Mouse (Mus musculus) right cerebral cortex, postnatal 10 days (tissue): ENCODE data around the gene Prpf4.

Experiments used
- DNase-seq, 2 experiments: peaks; one replicate each; pipeline ENCODE4 v3.0.0; 2021; ENCODE audit warnings: low spot score in 2 of 2

Prpf4 gene

DNA sequence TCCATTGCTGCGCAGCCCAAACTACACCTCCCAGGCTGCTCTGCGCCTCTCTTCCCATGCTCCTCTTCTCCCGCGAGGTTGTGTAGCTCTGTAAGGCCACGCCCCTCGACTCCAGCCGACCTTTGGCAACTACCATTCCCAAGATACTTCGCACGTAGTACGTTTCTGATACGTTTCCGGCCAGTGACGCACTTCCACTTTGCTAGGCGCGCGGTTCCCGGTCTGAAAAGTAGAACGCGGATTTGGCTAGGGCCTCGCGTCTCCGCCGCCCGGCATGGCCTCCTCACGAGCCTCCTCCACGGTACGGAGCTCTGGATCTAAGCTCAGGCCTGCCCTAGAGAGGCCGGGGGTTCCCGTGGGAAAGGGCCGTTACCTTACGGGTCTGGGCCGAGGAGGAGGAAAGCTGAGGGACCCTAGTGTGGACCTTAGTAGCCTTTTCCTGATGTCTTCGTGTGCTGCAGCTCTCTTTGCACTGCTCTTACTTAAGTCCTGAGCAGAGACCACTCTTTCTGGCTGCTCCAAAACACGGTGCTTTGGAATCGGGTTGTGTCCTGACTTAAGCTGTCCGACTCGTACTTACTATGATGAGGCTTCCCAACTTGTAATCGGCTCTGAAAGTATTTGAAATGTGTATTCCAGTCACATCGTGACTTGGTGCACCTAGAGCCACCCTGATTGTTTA lies at the start of gene Prpf4, which contains the start of gene Cdc26:
TSS of gene Prpf4 (plus strand) at position 197 of the 682 bp plus-strand sequence.
TSS of gene Cdc26 (minus strand) at position 42 of the 682 bp plus-strand sequence.
- peak; percentile 99 to 100 for DNase-seq

DNA sequence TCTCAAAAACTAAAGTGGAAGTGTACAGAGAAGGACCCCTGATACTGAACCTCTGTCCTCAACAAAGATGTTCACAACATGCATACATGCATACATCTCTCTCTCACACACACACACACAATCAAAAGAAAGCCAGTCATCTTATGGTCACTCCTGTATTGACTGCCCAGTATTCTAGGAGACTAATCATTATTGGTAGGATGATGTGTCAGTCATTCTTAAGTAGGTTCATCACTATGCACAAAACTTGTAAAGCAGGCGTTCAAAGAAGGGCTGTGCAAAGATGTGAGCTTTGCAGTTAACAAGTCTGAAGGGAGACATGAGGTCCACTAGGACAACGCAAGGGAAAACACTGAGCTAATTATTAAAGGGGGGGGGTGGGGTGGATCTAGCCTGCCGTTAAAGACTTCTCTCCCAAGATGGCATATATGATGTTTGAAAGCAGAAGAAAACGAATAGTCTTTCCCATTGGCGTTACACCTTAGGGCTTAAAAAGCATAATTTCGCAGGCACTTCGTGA lies 49.3 kb upstream of the Prpf4 start:
- no peak for DNase-seq

DNA sequence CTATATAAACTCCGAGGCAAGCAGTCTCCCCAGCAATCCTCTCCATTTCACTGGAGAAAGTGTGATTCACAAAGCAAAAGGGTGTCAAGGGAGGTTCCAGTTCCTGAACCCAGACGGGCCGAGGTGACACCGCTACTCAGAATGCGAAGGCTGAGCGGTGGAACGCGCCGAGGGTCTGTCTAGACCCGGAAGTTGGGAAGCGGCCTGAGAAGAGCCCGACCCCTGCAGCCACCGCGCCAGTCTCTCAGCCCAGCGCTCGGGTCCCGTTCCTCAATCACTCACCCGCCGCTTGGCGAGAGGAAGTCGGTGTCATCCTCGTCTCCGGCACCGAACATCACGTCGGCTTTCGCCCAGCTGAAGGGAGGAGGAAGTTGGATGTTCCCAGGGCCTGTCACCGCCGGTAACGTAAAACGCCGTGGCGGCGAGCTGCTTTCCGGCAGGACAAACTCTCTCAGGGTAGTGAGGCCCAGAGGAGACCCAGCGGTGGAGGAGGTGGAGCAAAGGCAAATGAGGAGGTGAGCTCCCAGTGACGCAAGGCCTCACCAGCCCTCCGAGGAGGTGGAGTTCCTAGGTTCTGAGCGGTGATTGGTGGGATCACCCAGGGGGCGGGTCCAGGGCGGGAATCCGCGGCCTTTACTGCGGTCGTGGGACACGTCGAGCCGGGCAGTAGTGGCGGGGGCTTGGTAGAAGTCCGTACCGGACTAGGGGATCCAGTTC lies 48.4 kb upstream of the Prpf4 start, which contains the start of the genes Fkbp15 and Slc31a1:
TSS of gene Fkbp15 (minus strand) at position 461 of the 717 bp plus-strand sequence.
TSS of gene Slc31a1 (plus strand) at position 640 of the 717 bp plus-strand sequence.
- DNase-seq, result peak; percentile 98 to 99

DNA sequence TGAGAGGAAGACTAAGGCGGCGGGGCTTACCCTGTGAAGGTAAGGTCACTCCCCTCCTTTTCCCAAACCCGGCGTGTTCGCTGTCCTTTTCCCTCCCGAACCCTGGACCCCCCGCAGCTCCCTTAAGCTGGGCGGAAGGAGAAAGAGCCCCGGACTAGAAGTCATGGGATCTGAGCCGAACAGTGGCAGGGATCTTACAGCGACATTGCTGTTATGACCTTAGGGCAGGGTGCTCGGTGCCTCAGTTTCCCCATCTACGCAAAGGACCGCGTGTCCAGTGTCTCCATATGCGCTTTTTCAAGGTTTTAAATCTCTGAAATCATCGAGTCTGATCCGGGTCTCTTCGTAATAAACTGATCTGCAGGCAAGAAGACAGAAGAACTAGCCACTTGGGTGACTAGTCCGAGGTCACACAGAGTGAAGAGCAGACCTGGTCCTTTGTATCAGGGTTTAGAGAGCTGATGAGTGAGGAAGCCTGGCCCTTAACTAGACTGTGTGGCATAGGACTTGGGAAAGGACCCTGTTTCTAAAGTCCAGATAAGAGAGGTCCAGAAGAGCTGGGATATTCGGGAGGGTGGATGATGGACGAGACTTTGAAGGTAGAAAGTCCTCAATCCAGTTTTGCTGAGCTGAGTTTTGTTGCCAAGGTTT lies 47.7 kb upstream of the Prpf4 start:
- no peak for DNase-seq

DNA sequence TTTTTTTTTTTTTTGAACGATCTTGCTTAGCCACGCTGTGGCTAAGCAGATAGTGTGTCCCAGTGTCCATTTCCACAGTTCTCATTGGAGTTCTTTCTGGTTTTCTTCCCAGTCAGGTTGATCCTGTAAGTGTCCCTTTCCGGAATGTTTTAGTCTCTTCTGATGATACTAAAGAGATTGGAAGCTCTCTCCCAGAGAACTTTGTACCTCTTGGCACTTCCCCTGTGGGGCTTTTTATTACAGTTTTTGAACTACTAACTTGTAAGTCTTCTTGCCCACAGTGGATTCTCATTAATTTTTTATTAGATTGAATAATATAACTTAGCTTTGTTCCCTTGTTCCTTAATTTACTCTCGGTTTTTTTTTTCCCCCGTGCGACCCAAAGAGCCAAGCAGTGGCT lies 47.0 kb upstream of the Prpf4 start:
- DNase-seq, result no peak

DNA sequence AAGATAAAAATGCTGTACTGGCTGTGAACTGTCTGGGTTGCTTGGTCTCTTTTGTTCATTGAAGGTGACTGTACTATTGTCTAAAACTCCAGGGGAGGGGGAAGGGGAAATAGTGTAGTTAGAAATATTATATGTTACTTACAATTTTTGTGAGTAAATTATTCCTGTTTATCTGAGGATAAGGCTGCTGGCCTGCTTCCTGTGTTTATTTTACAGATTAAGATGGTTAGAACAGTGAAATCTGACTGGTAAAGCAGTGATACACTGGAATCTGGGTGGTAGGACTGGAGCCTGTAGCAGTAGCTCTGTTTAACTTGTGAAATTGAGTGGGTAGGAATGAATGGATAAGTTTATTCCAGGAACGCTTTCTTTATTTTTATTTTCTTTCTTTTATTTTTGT lies 46.6 kb upstream of the Prpf4 start:
- DNase-seq, result no peak

DNA sequence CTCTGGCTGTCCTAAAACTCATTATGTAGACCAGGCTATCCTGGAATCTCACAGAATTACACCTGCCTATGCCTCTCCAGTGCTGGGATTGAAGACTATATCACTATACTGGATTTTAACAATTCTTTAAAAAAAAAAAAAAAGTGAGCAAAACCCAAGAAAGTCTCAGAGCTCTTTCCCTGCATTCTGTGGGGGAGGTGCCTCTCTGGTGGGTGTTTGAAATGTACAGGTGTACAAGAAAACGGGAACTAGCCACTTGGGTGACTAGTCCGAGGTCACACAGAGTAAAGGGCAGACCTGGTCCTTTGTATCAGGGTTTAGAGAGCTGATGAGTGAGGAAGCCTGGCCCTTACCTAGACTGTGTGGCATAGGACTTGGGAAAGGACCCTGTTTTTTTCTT lies 46.2 kb upstream of the Prpf4 start:
- DNase-seq, result no peak

DNA sequence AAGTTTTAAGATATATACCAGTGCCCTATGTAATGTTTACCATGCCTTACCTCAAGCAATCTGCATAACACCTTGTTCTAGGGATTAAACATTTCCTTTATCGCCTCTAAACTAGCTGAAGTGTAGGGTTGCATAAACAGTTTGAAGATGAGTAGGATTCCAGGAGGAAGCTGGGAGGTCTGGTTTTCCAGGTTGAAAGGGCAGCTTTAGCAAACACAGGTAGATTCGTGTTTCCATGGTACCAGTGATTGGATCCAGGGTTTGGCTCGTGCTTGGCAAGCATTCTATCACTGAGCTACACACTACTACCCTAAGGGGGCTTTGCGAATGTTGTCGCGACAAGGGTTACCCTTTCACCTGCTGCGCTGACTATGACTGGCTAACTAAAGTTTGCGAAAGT lies 44.3 kb upstream of the Prpf4 start:
- DNase-seq, result no peak

DNA sequence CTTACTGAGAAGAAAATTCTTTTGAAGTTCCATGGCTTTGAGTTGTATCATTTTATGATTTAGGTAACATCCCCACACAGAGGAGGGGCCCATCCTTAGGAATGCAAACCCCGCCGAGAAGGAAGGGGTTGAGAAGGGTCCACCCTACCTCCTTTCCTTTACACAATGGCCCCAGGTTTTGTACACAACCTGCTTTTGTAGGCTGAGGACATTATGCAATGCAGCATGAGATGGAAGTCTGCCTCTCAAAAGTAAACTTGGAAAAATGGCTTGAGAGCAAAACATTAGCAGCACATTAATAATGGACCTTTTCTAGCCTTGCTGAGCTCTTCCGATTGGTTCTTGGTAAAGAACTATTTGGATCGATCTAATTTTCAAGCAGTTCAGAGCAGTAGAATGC lies 42.3 kb upstream of the Prpf4 start:
- DNase-seq, result no peak

DNA sequence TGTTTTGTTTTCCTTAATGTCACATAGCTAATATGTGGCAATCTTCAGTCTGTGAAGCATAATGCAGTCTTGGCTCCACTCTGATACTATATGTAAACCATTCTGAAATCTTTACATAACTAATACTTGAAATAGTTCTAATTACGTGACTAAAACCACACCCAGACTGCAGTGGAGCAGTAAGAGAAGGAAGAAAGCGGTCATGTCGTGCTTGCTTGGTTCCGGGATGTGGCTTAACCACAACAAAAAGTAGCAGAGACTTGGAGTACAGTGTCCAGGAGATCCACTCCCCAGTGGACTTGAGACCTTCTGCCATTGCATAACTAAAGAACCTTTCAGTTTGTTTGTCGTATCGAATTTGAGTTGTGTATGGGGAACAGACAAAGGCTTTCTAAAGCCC lies 41.0 kb upstream of the Prpf4 start:
- DNase-seq, result no peak

DNA sequence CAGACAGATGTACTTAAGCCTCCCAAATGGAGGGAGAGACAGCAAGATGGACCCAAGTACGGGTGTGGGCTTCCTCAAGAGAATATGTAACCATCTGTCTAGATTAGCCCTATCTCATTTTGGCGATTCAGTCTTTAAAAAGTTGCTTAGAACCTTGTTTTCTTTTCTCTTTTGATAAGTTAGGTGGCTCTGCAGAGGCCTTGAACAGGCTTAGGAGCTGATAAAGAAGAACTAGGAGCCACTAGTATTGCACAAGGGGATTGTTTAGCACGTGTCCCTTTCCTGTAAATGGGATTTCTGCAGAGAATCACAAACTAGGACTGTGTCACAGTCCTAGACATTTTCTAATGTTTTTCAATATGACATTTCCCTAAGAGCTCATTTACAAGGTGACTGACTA lies 39.5 kb upstream of the Prpf4 start:
- no peak for DNase-seq

DNA sequence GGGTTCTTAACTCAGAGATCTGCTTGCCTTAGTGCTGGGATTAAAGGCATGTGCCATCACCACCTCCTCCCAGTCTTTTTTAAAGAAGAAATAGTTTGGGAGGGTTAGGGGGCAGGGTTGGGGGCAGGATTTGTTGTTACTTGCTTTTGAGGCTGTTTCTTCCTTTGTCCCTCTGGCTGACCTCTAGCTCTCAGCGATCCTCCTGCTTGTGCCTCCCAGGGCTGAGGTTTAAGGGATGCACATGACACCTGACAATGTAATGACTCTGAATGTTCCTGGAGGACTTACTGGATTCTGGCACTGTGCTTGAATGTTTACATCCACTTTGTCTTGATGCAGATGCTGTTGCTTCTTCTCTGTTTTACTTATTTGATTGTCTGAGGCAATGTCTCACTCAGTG lies 36.2 kb upstream of the Prpf4 start:
- no peak for DNase-seq

DNA sequence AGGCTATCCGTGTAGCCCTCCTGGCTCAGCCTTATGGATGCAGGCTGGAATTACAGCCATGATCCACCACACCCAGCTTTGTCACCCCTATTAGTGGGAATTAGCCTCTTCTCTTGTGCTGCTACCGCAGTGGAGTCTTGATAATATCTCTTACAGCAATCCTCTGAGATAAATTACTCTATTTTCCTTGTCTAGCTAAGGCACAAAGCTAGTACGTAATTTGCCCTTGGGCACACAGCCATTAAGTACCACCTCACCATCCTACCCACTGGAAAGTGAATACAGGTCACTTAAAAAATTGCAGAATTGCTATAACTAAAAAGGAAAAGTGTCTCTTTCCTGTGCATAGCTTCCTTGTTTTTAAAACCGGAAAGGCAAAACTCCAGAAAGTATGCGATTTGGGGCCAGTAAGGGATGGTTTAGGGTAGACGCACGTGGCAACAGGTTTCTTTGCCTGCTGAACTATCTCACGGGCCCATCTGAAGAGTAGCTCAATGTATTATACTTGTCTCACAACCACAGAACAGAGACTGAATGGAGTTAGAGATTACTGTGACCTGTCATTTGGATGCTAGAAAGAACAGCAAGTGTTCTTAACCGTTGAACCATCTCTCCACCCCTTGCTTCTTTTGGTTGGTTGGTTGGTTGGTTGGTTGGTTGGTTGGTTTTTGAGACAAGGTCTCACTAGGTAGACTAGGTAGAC lies 35.6 kb upstream of the Prpf4 start:
- no peak for DNase-seq

DNA sequence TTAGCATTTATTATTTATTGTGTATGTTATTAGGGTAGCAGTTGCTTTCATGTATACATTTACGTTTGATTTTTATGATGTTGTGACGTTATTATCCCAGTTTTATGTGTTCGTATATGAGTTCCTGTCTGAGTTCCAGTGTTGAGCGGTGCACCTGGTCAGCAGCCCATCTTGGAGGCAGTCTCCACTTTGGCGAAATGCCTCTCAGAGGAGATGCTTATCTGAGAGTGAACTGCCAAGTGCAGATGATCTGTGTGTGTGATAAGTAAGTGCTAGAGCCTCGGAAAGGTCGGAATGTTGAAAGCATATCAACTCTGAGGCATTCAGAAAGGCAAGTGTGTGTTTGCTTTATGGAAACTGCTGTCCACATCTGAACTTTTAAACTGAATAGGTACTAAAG lies 34.9 kb upstream of the Prpf4 start:
- DNase-seq, result no peak

DNA sequence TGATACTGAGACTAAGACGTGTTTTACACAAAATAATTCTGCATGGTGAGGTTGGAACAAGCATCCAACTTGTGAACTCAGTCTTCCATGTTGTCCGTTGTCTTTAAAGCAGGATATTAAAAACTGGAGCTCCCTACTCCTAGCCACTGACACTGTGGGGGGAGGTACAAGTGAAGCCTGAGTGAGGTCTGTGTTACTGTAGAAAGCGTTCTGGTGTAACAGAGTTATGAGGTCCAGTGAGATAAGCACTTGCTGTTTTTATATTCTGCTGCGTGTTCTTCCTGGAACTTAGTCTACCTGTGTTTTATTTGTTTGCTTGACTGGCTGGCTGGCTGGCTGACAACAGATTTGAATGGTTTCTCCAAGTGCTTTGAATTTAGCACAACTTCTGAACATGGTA lies 34.3 kb upstream of the Prpf4 start:
- DNase-seq, result no peak

DNA sequence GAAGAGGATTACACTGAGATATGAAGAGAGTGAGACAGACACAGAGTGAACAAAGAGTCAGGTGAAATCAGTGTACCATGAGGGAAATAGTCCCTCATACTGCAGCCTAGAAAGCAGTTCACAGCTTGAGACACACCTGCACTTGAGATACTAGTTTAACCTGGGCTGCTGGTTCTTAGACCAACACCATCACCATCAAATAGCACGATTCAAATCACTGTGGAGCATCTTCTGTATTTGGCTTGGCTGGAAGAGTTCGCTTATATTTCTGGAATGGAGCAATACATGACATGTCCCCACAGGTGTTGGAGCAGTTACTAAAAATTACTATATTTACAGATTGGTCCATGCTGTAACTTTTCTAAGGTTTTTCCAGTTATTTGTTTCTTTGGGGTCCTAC lies 32.5 kb upstream of the Prpf4 start:
- no peak for DNase-seq

DNA sequence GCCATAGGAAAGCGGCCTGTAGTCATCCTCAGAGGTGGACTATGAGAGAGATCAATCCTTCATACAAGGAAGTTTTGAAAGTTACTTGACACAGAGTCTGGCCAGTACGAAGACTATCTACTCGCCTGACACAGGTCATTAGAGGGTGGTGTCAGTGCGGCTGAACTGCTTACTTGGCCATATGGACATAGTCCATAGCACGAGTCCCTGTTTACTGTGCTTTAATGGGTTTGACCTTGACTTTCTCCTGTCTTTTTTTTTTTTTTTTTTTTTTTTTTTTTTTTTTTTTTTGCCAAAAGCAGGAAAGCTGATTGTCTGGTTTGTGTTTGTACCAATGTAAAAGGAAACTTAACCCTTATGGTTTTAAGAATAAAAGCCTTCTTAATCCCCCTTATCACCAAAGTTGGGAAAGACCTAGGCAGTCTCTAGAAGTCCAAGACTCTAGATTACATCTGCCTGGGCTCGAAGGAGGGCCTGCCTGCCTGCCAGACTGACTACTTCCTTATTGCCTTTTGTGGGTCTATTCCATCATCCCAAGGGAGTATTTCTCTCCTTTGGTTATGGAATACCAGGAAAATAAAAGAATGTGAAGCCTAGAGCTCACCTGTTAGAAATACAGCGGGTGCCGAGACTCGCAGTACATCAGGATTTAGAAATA lies 28.7 kb upstream of the Prpf4 start:
- no peak for DNase-seq

DNA sequence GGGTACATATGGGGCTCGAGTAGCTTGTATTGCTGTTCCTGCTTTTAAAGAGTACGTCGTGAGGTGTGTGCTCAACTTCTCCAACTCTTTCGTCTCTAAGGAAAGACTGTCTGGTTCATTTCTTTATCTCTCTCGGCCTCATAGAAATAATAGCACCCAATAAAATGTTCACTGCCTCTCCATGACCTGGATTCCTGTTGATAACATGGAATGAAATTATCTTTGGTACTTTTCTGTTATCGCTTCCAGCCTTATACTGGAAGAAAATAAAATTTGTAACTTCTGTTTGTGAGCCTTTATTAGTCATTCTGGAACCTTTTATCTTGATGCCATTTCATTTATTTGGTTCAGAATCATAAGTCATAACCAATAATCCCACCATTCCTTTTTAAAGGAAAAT lies 25.4 kb upstream of the Prpf4 start:
- DNase-seq, result no peak

DNA sequence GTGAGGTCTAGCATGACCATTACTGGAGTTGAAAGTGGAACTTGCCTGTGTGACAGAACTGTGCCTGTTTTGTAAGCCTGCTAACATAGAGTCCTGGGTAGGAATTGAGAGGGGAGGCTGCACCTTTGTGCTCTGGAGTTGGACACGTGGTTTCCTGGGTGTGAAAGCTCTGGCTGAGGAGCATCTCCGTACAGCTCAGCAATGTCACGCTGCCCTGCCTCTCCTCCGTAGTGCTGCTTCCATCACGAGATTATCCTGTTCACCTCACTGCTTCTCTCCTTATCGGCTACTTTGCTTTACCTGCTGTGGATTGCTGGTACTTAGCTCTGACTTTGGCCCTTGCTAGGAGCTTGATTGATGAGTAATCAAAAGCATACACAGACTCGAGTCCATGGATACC lies 24.8 kb upstream of the Prpf4 start:
- no peak for DNase-seq

DNA sequence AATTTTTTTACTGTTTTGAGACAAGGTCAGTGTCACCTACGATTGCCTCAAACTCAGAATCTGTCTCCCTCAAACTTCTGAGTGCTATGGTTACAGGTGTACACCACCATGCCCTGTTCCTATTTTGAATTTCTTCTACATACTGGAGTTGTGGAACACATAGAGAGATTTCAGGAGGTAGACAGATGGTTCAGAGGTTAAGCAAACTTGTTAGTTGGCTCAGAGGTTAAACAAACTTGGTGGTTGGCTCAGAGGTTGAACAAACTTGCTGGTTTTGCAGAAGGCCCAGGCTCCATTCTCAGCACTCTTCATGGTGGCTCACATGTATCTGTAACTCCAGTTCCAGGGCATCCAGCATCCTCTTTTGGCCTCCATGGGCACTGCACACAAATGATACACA lies 24.4 kb upstream of the Prpf4 start:
- DNase-seq, result no peak

DNA sequence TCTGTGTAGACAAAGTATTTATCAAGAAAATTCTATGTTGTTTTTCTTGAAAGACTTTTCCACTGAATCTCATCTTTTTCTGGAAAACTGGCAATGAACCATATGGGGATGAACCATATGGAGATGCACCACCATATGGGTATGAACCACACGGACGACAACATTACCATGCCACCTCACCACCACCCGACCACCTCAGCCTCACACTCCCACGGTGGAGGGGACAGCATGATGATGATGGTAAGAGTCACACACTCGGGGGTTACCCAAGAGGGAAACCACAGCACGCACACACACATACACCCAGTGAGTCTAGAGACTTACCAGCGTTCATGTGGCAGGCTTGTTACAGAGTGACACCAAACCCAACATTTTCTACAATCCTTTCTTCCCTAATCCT lies 23.2 kb upstream of the Prpf4 start:
- DNase-seq, result no peak
